Mouse (Mus musculus) neural tube, embryonic 14.5 days (tissue): ENCODE results near the gene Igsf21. TPM values are rescaled to one million over a fixed set of nuclear protein-coding genes. Genes with fewer than 3 reads are reported as not detected.

Experiments used
- ATAC-seq: fragments of 200-750 bp; cut with Nextera tagmentation; 2 replicates; pipeline ENCODE4 v1.8.0; 2017; ENCODE audit warnings: low read depth, mild to moderate bottlenecking, moderate TSS enrichment, moderate library complexity
- H3K27ac ChIP-seq: fragments of 300-500 bp; sonication (generic); 2 replicates; pipeline ENCODE4 v1.5.1; 2014; ENCODE audit warnings: low read depth, mild to moderate bottlenecking, control low read depth, low read length, moderate library complexity, mixed read lengths
- H3K27me3 ChIP-seq: fragments of 300-500 bp; sonication (generic); 2 replicates; pipeline ENCODE4 v1.6.1; 2014; ENCODE audit warnings: low read length; ENCODE audit not compliant: control insufficient read depth, insufficient read depth
- H3K36me3 ChIP-seq: fragments of 300-500 bp; sonication (generic); 2 replicates; pipeline ENCODE4 v1.6.1; 2014; ENCODE audit warnings: low read length, mixed read lengths; ENCODE audit not compliant: control insufficient read depth, insufficient read depth
- H3K4me1 ChIP-seq: fragments of 300-500 bp; sonication (generic); 2 replicates; pipeline ENCODE4 v1.6.1; 2014; ENCODE audit warnings: low read length; ENCODE audit not compliant: control insufficient read depth, insufficient read depth
- H3K4me2 ChIP-seq: fragments of 300-500 bp; sonication (generic); 2 replicates; pipeline ENCODE4 v1.6.1; 2014; ENCODE audit warnings: mild to moderate bottlenecking, low read depth, low read length, control low read depth
- H3K4me3 ChIP-seq: fragments of 300-500 bp; sonication (generic); 2 replicates; pipeline ENCODE4 v1.5.1; 2014; ENCODE audit warnings: low read depth, low read length, control low read depth, mixed read lengths
- H3K9ac ChIP-seq: fragments of 300-500 bp; sonication (generic); replicated peaks from 2 replicates; pipeline ENCODE4 v1.6.1; 2014; ENCODE audit warnings: low read depth, mild to moderate bottlenecking, control low read depth, low read length, mixed read lengths
- H3K9me3 ChIP-seq: fragments of 300-500 bp; sonication (generic); 2 replicates; pipeline ENCODE4 v1.6.1; 2016; ENCODE audit warnings: low read length; ENCODE audit not compliant: control insufficient read depth
- WGBS: fragments of 180-500 bp; shearing (Covaris S2); extraction: QIAGEN DNeasy Blood & Tissue Kit; methylation state at CpG from one replicate; pipeline ENCODE4 v1.1.7; 2014; 5-methylcytosine and 5-hydroxymethylcytosine counted together
- polyA plus RNA-seq: library from polyadenylated mRNA; unstranded; fragments of >200 nt; fragmentation: Nextera tagmentation; extraction: Ambion mirVana; gene quantifications from 2 replicates; pipeline ENCODE4 v1.2.1, GENCODE M21; 2014

The Igsf21 gene
- polyA plus RNA-seq, 1 experiment from 2014 or later, result 95.1 TPM

DNA sequence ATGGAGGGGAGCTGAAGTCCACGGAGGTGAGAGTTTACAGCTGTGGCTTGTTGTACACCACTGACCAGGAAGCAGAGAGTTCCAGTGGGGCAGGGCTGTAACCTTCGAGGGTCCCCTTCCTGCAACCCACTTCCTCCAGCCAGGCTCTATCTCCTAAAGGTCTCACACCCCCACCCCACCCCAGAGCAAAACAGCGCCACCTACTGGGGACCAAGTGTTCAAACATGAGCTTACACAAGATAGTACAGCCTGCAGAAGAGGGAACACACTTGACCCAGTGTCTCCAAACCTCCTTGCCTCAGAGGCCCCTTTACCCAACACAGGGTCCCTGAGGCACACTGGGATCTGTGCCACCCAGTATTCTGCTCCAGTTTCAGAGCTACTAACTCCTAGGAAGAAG is 87.0 kb downstream of the Igsf21 start:
- H3K4me3 ChIP-seq, result no peak overlapping the region
- H3K27ac ChIP-seq, result no peak overlapping the region
- no peaks in the 10 kb centered on the region for H3K9me3 ChIP-seq
- H3K27me3 ChIP-seq, result no peaks in the 10 kb centered on the region
- WGBS, result 49% methylated on average over 3 of the region's 3 CpGs
- no peaks in the 10 kb centered on the region; the same call in 1 of the 2 replicates for H3K4me1 ChIP-seq
- H3K9ac ChIP-seq, result no peak overlapping the region
- no peaks in the 10 kb centered on the region for H3K36me3 ChIP-seq
- H3K4me2 ChIP-seq, result no peak overlapping the region
- peak; percentile 17; the same call in 1 of the 2 replicates for ATAC-seq

GRCm38 (mm10) chr4:140154899-140155463 is 91.6 kb downstream of the Igsf21 start:
- H3K4me2 ChIP-seq, result no peak overlapping the region
- H3K9me3 ChIP-seq, result no peaks in the 10 kb centered on the region
- 44% methylated on average over 5 of the region's 5 CpGs for WGBS
- H3K4me1 ChIP-seq, result peaks cover 3% of the 10 kb centered on the region; the same call in 1 of the 2 replicates
- no peak overlapping the region for H3K4me3 ChIP-seq
- H3K27ac ChIP-seq, result peak overlapping the region; percentile 61; the same call in 1 of the 2 replicates
- H3K36me3 ChIP-seq, result no peaks in the 10 kb centered on the region
- no peak overlapping the region for H3K9ac ChIP-seq
- ATAC-seq, result no peak; the same call in 1 of the 2 replicates
- no peaks in the 10 kb centered on the region for H3K27me3 ChIP-seq

DNA sequence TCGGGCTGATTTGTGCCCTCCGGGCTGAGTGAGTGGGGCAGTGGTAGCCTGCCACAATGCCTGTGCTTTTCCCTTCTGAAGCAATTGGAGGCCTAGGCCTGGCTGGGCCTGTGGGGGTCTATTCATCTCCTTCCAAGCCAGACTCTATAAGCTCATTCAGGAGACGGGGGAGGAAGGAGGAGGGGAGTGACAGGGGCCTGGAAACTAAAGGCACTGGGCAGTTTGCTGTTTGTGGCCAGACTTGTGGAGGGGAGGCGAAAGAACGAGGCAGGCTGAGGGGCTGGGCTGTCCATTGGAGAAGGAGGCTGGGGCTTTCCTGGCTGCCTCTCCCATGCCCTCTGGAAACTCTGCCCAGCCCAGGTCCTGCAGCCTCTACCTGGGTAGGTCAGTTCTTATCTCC is 92.1 kb downstream of the Igsf21 start:
- Histone ChIP-seq H3K4me1 (peaks cover 3% of the 10 kb centered on the region; the same call in 1 of the 2 replicates), H3K9me3 (no peaks in the 10 kb centered on the region), H3K36me3 (no peaks in the 10 kb centered on the region), H3K4me3 (no peak overlapping the region), H3K27me3 (no peaks in the 10 kb centered on the region), H3K9ac (no peak overlapping the region), H3K27ac (peak overlapping the region; percentile 61; the same call in 1 of the 2 replicates), H3K4me2 (no peak overlapping the region)
- ATAC-seq, result peak; percentile 60; the same call in 1 of the 2 replicates
- 24% methylated on average over 5 of the region's 5 CpGs for WGBS

- no peak overlapping the region for H3K4me3 ChIP-seq
- H3K9me3 ChIP-seq, result no peaks in the 10 kb centered on the region
- H3K27ac ChIP-seq, result no peak overlapping the region
- no peak for ATAC-seq
- H3K4me1 ChIP-seq, result peaks cover 3% of the 10 kb centered on the region; the same call in 1 of the 2 replicates
- H3K4me2 ChIP-seq, result no peak overlapping the region
- no peak overlapping the region for H3K9ac ChIP-seq
- 58% methylated on average over 9 of the region's 9 CpGs for WGBS
- no peaks in the 10 kb centered on the region for H3K36me3 ChIP-seq
- no peaks in the 10 kb centered on the region for H3K27me3 ChIP-seq
Measured at GRCm38 (mm10) chr4:140153711-140154114, 92.9 kb downstream of the Igsf21 start.

DNA sequence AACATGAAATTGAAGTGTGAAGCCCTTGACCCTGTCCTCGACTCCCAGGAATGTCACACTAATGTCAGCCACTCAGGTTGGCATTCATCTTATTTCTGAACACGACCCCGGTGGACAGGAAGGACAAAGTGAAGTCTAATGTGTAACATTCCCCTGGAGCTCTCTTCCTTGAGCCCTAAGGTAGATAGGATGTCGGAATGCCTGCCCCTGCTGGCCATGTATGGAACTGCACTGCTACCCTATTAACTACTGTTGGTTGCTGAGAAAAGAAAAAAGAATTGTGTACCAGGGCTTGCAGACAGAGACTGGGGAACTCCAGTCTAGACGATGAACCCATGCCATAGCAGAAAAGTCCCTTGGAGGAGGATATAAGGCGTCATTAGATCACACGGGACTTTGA is 93.5 kb downstream of the Igsf21 start:
- no peaks in the 10 kb centered on the region for H3K9me3 ChIP-seq
- H3K4me1 ChIP-seq, result peaks cover 3% of the 10 kb centered on the region; the same call in 1 of the 2 replicates
- no peak overlapping the region for H3K4me2 ChIP-seq
- WGBS, result 36% methylated on average over 7 of the region's 7 CpGs
- no peak for ATAC-seq
- H3K9ac ChIP-seq, result no peak overlapping the region
- H3K36me3 ChIP-seq, result no peaks in the 10 kb centered on the region
- no peak overlapping the region for H3K4me3 ChIP-seq
- H3K27me3 ChIP-seq, result no peaks in the 10 kb centered on the region
- H3K27ac ChIP-seq, result no peak overlapping the region

DNA sequence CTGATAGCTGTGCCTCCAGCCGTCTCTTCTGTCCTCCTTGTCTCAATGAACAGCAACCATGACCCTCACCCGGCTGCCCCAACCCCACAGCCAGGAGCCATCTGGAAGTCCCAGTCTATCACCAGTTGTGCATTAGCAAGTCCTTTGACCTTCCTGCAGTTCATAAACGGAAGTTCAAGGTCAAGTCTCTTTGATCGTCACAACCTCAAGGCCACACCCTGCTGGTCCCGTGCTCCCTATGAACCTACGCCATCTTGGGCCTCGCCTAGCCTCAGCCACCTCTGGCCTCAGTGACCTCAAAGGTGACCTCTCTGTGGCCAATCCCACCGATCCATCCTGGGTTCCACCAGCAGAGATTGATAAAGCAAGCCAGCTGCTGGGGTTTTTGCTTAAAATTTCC is 96.9 kb downstream of the Igsf21 start:
- Histone ChIP-seq H3K4me3 (no peak overlapping the region), H3K36me3 (no peaks in the 10 kb centered on the region), H3K4me2 (no peak overlapping the region), H3K9ac (no peak overlapping the region), H3K4me1 (peaks cover 8% of the 10 kb centered on the region; the same call in 1 of the 2 replicates), H3K27me3 (no peaks in the 10 kb centered on the region), H3K27ac (no peak overlapping the region), H3K9me3 (no peaks in the 10 kb centered on the region)
- WGBS, result 88% methylated on average over 8 of the region's 8 CpGs
- ATAC-seq, result no peak

- Histone ChIP-seq H3K9ac (0 out of 2 replicates have a peak overlapping the region, but pooled peaks have one; percentile 25), H3K4me2 (no peak overlapping the region), H3K27ac (no peak overlapping the region), H3K4me1 (peaks cover 4% of the 10 kb centered on the region; the same call in 1 of the 2 replicates), H3K27me3 (no peaks in the 10 kb centered on the region), H3K4me3 (no peak overlapping the region), H3K9me3 (no peaks in the 10 kb centered on the region), H3K36me3 (no peaks in the 10 kb centered on the region)
- WGBS, result 74% methylated on average over 20 of the region's 20 CpGs
- ATAC-seq, result no peak
Measured at GRCm38 (mm10) chr4:140147857-140148695, 98.5 kb downstream of the Igsf21 start.

GRCm38 (mm10) chr4:140147079-140147840 is 99.3 kb downstream of the Igsf21 start:
- no peak for ATAC-seq
- WGBS, result 73% methylated on average over 15 of the region's 15 CpGs
- H3K9me3 ChIP-seq, result no peaks in the 10 kb centered on the region

More at GRCm38 (mm10) chr4:140147079-140147840, 99.3 kb downstream of the Igsf21 start:
- no peak overlapping the region for H3K27ac ChIP-seq
- no peak overlapping the region for H3K4me2 ChIP-seq
- 0 out of 2 replicates have a peak overlapping the region, but pooled peaks have one; percentile 25 for H3K9ac ChIP-seq
- H3K4me3 ChIP-seq, result no peak overlapping the region
- H3K4me1 ChIP-seq, result peaks cover 4% of the 10 kb centered on the region; the same call in 1 of the 2 replicates
- no peaks in the 10 kb centered on the region for H3K27me3 ChIP-seq
- H3K36me3 ChIP-seq, result no peaks in the 10 kb centered on the region
